Mouse (Mus musculus): ENCODE data around the gene Mtfr1l. TPM values are rescaled to one million over a fixed set of nuclear protein-coding genes. Genes with fewer than 3 reads are reported as not detected.

The Mtfr1l gene
- total and polyA plus RNA-seq, 3 experiments, result 52.0 to 88.3 TPM; not detected in 1

DNA sequence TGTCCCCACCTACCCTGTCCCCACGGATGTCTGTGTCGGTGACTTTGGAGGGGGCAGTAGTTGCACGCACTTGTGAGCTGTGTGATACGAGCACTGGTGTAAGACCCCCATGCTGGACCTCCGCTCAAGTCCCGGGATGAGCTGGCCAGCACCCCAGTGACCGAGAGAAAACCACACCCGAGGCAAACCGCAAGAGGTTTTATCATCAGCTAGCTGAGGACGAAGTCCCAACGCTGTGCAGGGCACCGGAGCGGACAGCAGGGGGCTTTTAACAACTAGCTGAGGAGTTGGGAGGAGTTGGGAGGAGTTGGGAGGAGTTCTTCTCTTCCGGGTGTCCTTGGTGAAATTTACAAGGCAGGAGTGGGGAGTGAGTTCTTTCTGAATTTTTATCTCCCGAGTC, 22.4 kb downstream of the Mtfr1l start:
- H3K79me2 ChIP-seq (ENCODE audit: control insufficient read depth, insufficient read depth, low read length, poor library complexity), result peaks cover 24% of the 10 kb centered on the region
- no peaks in the 10 kb centered on the region for H3K27me3 ChIP-seq (ENCODE audit: control insufficient read depth in 1 of 2, insufficient read depth in 2 of 2, low read length in 2 of 2)
- no peak for TF ChIP-seq TAL1 (IDR thresholded peaks at IDR 0.05; ENCODE audit: low read length)
- no peak for TF ChIP-seq RAD21 (IDR thresholded peaks at IDR 0.05; ENCODE audit: low read depth, low read length)
- TF ChIP-seq ELF1 (IDR thresholded peaks at IDR 0.05; ENCODE audit: low read depth, low read length), result no peak
- no peak for TF ChIP-seq ZNF384 (IDR thresholded peaks at IDR 0.05; ENCODE audit: low read depth, low read length)
- no peak for TF ChIP-seq POLR2A (IDR thresholded peaks at IDR 0.05; ENCODE audit: control insufficient read depth in 1 of 2, insufficient read depth in 1 of 2, low read depth in 1 of 2, low read length in 2 of 2, poor library complexity in 1 of 2)
- TF ChIP-seq SIN3A (IDR thresholded peaks at IDR 0.05; ENCODE audit: low read length), result no peak
- TF ChIP-seq USF2 (IDR thresholded peaks at IDR 0.05; ENCODE audit: borderline replicate concordance in 1 of 2, insufficient read depth in 1 of 2, low read depth in 1 of 2, low read length in 2 of 2), result no peak
- TF ChIP-seq EP300 (IDR thresholded peaks at IDR 0.05; ENCODE audit: low read depth in 1 of 2, low read length in 2 of 2), result no peak
- TF ChIP-seq CTCF (IDR thresholded peaks at IDR 0.05 in 2 of 3, conservative IDR thresholded peaks at IDR 0.05 in 1 of 3; ENCODE audit: control insufficient read depth in 1 of 3, insufficient read depth in 1 of 3, low read depth in 2 of 3, low read length in 3 of 3, poor library complexity in 1 of 3, severe bottlenecking in 1 of 3), result no peak
- no peak for TF ChIP-seq MEF2A (IDR thresholded peaks at IDR 0.05; ENCODE audit: extremely low read depth, insufficient replicate concordance, low read depth, low read length, poor library complexity, severe bottlenecking)
- no peak for TF ChIP-seq CHD1 (IDR thresholded peaks at IDR 0.05; ENCODE audit: low read depth, low read length)
- TF ChIP-seq ZKSCAN1 (IDR thresholded peaks at IDR 0.05; ENCODE audit: low read depth, low read length), result no peak
- TF ChIP-seq MYB (IDR thresholded peaks at IDR 0.05; ENCODE audit: low read depth, low read length), result no peak
- TF ChIP-seq GABPA (IDR thresholded peaks at IDR 0.05; ENCODE audit: low read depth, low read length), result no peak
- no peak for DNase-seq (ENCODE audit: low read depth, low spot score)
- peaks cover 16 to 17% of the 10 kb centered on the region in 2 experiments for H3K4me1 ChIP-seq (ENCODE audit: control insufficient read depth in 1 of 2, insufficient read depth in 2 of 2, low read length in 2 of 2)
- no peak overlapping the region for H3K4me3 ChIP-seq (ENCODE audit: control insufficient read depth in 1 of 2, insufficient read depth in 1 of 2, low read depth in 2 of 2, low read length in 2 of 2)
- H3K27ac ChIP-seq (ENCODE audit: control insufficient read depth, low read depth, low read length), result no peak overlapping the region
- no peaks in the 10 kb centered on the region for H3K9me3 ChIP-seq (replicated peaks; ENCODE audit: insufficient read depth, low read length)
- peaks cover 0 to 17% of the 10 kb centered on the region in 2 experiments; a peak in 3 of 4 replicates for H3K36me3 ChIP-seq (ENCODE audit: control insufficient read depth in 1 of 2, insufficient read depth in 2 of 2, low read length in 2 of 2)
- no peak overlapping the region for H3K9ac ChIP-seq (ENCODE audit: control insufficient read depth, low read depth, low read length, poor library complexity, severe bottlenecking)

DNA sequence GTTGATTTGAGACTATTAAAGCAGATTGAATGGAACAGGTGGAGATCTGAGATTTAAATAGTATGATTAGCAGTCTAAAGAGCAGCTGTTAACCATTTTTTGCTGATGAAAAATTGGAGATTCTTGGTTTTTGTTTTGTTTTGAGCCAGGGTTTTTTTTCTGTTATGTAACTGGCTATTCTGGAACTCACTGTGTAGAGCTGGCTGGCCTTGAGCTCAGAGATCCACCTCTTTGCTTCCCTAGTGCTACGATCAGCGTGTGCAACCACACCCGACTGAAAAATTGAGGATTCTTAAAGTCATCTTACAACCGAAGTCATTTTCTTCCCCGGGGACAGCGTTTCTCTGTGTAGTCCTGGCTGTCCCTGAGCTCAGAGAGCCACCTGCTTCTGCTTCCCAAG, 23.5 kb downstream of the Mtfr1l start:
- DNase-seq (ENCODE audit: low read depth, low spot score), result peak; percentile 32
- Histone ChIP-seq H3K79me2 (ENCODE audit: control insufficient read depth, insufficient read depth, low read length, poor library complexity) (peaks cover 24% of the 10 kb centered on the region), H3K27me3 (ENCODE audit: control insufficient read depth in 1 of 2, insufficient read depth in 2 of 2, low read length in 2 of 2) (no peaks in the 10 kb centered on the region), H3K9ac (ENCODE audit: control insufficient read depth, low read depth, low read length, poor library complexity, severe bottlenecking) (peak overlapping the region; percentile 77), H3K4me1 (ENCODE audit: control insufficient read depth in 1 of 2, insufficient read depth in 2 of 2, low read length in 2 of 2) (peaks cover 16 to 19% of the 10 kb centered on the region in 2 experiments), H3K36me3 (ENCODE audit: control insufficient read depth in 1 of 2, insufficient read depth in 2 of 2, low read length in 2 of 2) (peaks cover 0 to 17% of the 10 kb centered on the region in 2 experiments; a peak in 3 of 4 replicates), H3K9me3 (replicated peaks; ENCODE audit: insufficient read depth, low read length) (no peaks in the 10 kb centered on the region), H3K27ac (ENCODE audit: control insufficient read depth, low read depth, low read length) (peak overlapping the region; percentile 5; the same call in 1 of the 2 replicates), H3K4me3 (ENCODE audit: control insufficient read depth in 1 of 2, insufficient read depth in 1 of 2, low read depth in 2 of 2, low read length in 2 of 2) (peak overlapping the region; percentile 39 to 73)
- TF ChIP-seq MAFK (IDR thresholded peaks at IDR 0.05; ENCODE audit: borderline replicate concordance, low read depth, low read length) (no peak), GATA1 (IDR thresholded peaks at IDR 0.05; ENCODE audit: low read depth, low read length) (no peak), ZMIZ1 (IDR thresholded peaks at IDR 0.05; ENCODE audit: low read depth, low read length) (no peak), BHLHE40 (IDR thresholded peaks at IDR 0.05; ENCODE audit: borderline replicate concordance, low read depth, low read length) (no peak), ZNF384 (IDR thresholded peaks at IDR 0.05; ENCODE audit: low read depth, low read length) (no peak), ELF1 (IDR thresholded peaks at IDR 0.05; ENCODE audit: low read depth, low read length) (no peak), JUND (IDR thresholded peaks at IDR 0.05; ENCODE audit: low read depth, low read length) (no peak), MAX (IDR thresholded peaks at IDR 0.05; ENCODE audit: low read length) (no peak), TAL1 (IDR thresholded peaks at IDR 0.05; ENCODE audit: low read length) (no peak), UBTF (IDR thresholded peaks at IDR 0.05; ENCODE audit: borderline replicate concordance, insufficient read depth, low read depth, low read length) (no peak), SMC3 (IDR thresholded peaks at IDR 0.05; ENCODE audit: low read depth, low read length) (no peak), NELFE (IDR thresholded peaks at IDR 0.05; ENCODE audit: low read depth, low read length) (no peak), ZC3H11A (IDR thresholded peaks at IDR 0.05; ENCODE audit: low read depth, low read length) (no peak), GABPA (IDR thresholded peaks at IDR 0.05; ENCODE audit: low read depth, low read length) (no peak), MEF2A (IDR thresholded peaks at IDR 0.05; ENCODE audit: extremely low read depth, insufficient replicate concordance, low read depth, low read length, poor library complexity, severe bottlenecking) (no peak), MAZ (IDR thresholded peaks at IDR 0.05; ENCODE audit: low read depth, low read length) (no peak)

All from MEL (cell line).